Mouse (Mus musculus) spleen, adult 10 weeks (tissue): Measurements from ENCODE around the gene Tpr. TPM values are rescaled to one million over a fixed set of nuclear protein-coding genes. Genes with fewer than 3 reads are reported as not detected.

Experiments
- polyA plus RNA-seq: library from polyadenylated mRNA; stranded (reverse); fragments of 350-450 nt; fragmentation: Illumina TruSeq; extraction: RNeasy Lipid Tissue Mini Kit (QIAGEN cat#74804); gene quantifications from one replicate; pipeline ENCODE4 v1.2.3, GENCODE M21; 2015; ENCODE audit warnings: low replicate concordance; ENCODE audit not compliant: insufficient read depth

Tpr gene
- 319 TPM for polyA plus RNA-seq

GRCm38 (mm10) chr1:150392638-150393487, at the start of gene Tpr, which contains the start of gene Odr4:
Gene Tpr (plus strand): TSS chr1:150392838.
Gene Odr4 (minus strand): TSS chr1:150393080.

GRCm38 (mm10) chr1:150466132-150466531, 73.5 kb downstream of the Tpr start, which contains the start of gene Prg4:
Gene Prg4 (minus strand): TSS chr1:150466165.

Other genes starting within 250 kb of the Tpr start
- not detected for gene Pdc, start 73.4 kb upstream of the Tpr start, polyA plus RNA-seq
- gene Odr4, start 242 bp downstream of the Tpr start, polyA plus RNA-seq: 60.6 TPM
- gene Prg4, start 73.3 kb downstream of the Tpr start, polyA plus RNA-seq: 2.2 TPM